Mouse (Mus musculus) large intestine, adult 2 months (tissue): ENCODE measurements around the gene Col20a1. TPM values are rescaled to one million over a fixed set of nuclear protein-coding genes. Genes with fewer than 3 reads are reported as not detected.

Experiments
- DNase-seq: peaks from one replicate; pipeline ENCODE4 v3.0.0-alpha.2; 2012; ENCODE audit warnings: low read depth, low spot score
- WGBS: fragments of 180-500 bp; shearing (Covaris S2); methylation state at CpG from one replicate; pipeline ENCODE4 v1.1.7; 2018; 5-methylcytosine and 5-hydroxymethylcytosine counted together
- polyA plus RNA-seq: library from polyadenylated mRNA; depleted of rRNA; stranded (reverse); fragments of >200 nt; gene quantifications from 2 replicates; pipeline ENCODE4 v1.2.3, GENCODE M21; 2012; rRNA removed

Col20a1 gene
- polyA plus RNA-seq: 1.8 and 2.3 TPM in 2 replicates

DNA sequence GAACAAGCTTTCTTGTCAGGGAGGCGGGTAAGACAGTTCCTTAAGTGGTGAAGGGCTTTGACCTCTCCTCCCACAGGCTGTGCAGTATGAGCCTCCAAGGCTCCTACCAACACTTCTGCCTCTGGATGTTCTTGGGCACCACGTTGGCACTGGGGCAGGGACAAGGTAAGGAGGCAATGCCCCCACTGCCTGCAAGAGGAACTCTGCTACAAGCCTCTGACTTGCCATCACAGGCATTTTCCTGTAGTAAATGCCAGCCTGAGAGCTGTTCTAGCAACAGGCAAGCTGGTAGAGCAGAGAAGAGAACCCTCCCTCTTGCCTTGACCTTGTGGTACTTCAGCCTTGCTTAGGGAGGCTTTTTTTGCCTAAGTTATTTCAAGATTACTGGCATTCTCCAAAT lies at the start of gene Col20a1:
Gene Col20a1 (plus strand): TSS at position 87 of the 400 bp plus-strand sequence.
- 66% methylated on average over 2 of the region's 2 CpGs for WGBS
- no peak for DNase-seq

- DNase-seq: no peak
These were observed 46.1 kb upstream of the Col20a1 start for GRCm38 (mm10) chr2:180940187-180940586.

DNA sequence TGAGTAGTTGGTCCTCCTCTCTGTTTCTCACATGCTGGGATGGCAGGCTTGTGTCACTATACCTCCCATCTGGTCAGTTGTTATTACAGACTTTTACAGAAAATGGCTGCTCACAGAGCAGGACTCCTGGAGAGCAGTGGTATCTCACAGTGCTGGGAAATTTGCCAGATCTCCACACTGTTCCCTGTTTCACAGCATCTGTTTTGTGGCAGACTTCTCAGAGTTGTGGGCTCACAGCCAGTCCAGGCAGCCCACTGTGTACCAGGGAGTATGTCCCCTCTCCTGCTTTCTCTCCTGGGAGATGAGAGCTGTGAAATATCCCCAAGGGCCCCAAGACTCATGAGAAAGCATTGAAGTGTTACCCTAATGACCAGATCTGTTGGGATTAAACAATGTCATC lies 44.5 kb upstream of the Col20a1 start:
- no peak for DNase-seq

GRCm38 (mm10) chr2:180949947-180950346 lies 36.4 kb upstream of the Col20a1 start:
- 46% methylated on average over 1 of the region's 1 CpGs for WGBS
- no peak for DNase-seq

- DNase-seq: no peak
- 57% methylated on average over 9 of the region's 9 CpGs for WGBS
These were observed 33.6 kb upstream of the Col20a1 start for GRCm38 (mm10) chr2:180952731-180953171.

GRCm38 (mm10) chr2:180953638-180954037 lies 32.7 kb upstream of the Col20a1 start:
- WGBS: 56% methylated on average over 2 of the region's 2 CpGs

GRCm38 (mm10) chr2:180954061-180955047 lies 32.0 kb upstream of the Col20a1 start, which contains the start of gene Nkain4:
Gene Nkain4 (minus strand): TSS chr2:180954699.
- 3% methylated on average over 52 of the region's 52 CpGs for WGBS
- no peak for DNase-seq

More at GRCm38 (mm10) chr2:180953638-180954037, 32.7 kb upstream of the Col20a1 start:
- DNase-seq: no peak

DNA sequence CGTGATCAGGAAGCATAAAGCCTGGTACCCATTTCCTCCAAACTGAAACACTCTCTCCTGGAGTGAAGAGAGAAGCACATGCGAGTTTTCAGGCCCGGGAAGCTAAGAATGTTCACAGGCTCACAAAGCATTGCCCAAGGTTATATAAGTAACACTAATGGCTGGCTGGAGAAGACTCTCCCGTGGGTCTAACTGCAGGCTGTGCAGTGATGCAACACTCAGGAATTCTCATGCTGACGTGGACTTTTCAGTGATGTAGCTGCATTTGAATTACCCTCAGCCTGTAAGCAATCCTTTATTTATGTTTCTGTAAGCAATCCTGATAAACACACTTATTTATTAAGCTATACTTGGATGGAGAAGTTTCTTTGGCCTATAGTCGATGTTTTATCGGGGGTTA lies 26.7 kb upstream of the Col20a1 start:
- DNase-seq: no peak
- WGBS: 63% methylated on average over 7 of the region's 7 CpGs

- WGBS: 73% methylated on average over 3 of the region's 3 CpGs
- DNase-seq: no peak
These were observed 26.1 kb upstream of the Col20a1 start for GRCm38 (mm10) chr2:180960187-180960586.

- WGBS: 59% methylated on average over 2 of the region's 2 CpGs
These were observed 23.6 kb upstream of the Col20a1 start for GRCm38 (mm10) chr2:180962616-180963308.

GRCm38 (mm10) chr2:180963956-180964355 lies 22.4 kb upstream of the Col20a1 start:
- 4% methylated on average over 5 of the region's 5 CpGs for WGBS
- peak; percentile 52 for DNase-seq

More at GRCm38 (mm10) chr2:180962616-180963308, 23.6 kb upstream of the Col20a1 start:
- peak; percentile 91 for DNase-seq

DNA sequence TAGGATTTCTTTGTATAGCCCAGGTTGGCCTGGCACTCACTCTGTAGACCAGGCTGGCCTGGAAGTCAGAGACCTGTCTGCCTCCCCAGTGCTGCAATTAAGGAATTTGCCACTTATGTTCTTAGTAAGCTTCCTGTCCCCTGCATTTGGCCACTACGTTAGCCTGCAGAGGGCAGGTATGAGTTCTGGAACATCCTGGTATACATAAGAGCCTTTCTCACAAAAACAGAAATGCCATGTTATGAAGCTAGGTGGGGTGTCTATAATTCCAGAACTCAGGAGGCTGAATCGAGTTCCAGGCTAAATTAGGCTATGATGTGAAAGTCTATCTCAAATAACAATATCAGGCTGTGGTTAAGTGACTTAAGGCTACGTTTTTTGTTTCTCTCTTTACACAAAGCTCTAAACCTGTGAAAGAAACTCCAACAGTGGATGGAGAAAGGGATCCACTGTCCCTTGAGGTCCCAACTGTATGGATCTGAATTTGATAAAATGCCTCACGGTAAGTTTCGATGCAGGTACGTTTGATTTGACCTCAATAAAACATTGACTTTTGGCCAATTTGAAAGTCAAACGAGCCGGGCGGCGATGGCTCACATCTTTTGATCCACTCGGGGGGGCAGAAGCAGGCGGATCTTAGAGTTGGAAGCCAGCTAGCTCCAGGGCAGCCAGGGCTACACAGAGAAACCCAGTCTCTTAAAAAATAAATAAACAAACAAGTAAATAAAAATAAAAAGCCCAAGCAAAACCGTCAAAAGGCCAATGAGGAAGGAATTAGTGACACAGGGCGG lies 20.0 kb upstream of the Col20a1 start:
- peak; percentile 22 for DNase-seq
- whole genome bisulfite sequencing: 3% methylated on average over 14 of the region's 14 CpGs

- peak; percentile 73 for DNase-seq
- under 1% methylated on average over 57 of the region's 57 CpGs for WGBS
These were observed 19.1 kb upstream of the Col20a1 start, which contains the start of gene Arfgap1 for GRCm38 (mm10) chr2:180967010-180967763. Gene Arfgap1 (plus strand): TSS chr2:180967225.

GRCm38 (mm10) chr2:180981133-180981532 lies 5.2 kb upstream of the Col20a1 start:
- DNase-seq: no peak
- WGBS: 56% methylated on average over 6 of the region's 6 CpGs

DNA sequence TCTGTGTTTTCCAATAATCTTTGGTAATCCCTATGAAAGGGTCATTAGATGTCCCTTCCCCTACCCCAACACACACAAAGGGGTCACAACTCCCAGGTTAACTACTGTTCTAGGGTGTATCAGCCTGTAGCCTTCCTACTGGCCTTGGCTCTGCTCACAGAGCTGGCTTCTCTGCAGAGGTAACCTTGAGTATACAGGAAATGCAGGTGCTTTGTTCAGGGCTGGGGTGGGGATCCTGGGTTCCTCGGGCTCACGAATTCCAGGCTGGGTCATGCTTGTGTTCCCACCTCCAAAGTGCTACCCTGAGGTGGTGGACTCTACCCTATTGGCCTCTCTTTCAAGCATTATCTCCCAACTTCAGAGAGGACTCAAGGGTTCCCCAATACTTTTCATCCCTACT lies 700 bp upstream of the Col20a1 start:
- 47% methylated on average over 2 of the region's 2 CpGs for WGBS
- DNase-seq: no peak

GRCm38 (mm10) chr2:180987001-180987400 lies 666 bp downstream of the Col20a1 start:
- DNase-seq: no peak
- WGBS: 79% methylated on average over 1 of the region's 1 CpGs

- no peak for DNase-seq
- WGBS: 75% methylated on average over 5 of the region's 5 CpGs
These were observed 1.2 kb downstream of the Col20a1 start for GRCm38 (mm10) chr2:180987432-180988030.

DNA sequence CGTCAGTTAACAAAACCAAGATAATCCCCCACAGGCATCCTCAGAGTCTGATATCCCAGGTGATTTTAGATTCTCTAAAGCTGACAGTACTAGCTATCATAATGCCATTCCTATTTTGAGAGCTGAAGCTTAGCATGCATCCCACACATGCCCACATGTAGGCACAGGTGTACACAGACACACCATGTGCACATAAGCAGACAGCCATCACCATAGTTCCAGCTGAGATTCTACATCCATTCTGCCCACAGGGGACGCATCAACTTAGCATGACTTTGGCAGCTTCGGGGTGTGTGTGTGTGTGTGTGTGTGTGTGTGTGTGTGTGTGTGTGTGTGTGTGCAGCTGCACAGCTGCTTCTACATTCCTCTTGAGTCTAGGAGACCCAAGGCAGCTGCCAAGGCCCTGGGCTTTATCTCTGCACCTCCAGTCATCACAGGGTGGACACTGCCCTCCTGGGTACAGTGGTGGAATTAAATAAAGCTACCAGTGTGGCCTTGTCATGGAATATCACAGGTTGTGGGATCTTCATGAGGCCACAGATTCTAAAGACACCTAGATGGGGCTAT lies 2.1 kb downstream of the Col20a1 start:
- WGBS: 60% methylated on average over 3 of the region's 3 CpGs
- DNase-seq: no peak
